Mouse (Mus musculus) kidney, adult 2 months (tissue): Measurements from ENCODE around the gene Nebl. TPM values are rescaled to one million over a fixed set of nuclear protein-coding genes. Genes with fewer than 3 reads are reported as not detected.

Experiments used
- DNase-seq: peaks from one replicate; pipeline ENCODE4 v3.0.0; 2021
- H3K27ac ChIP-seq: fragments of 200-500 bp; 2 replicates; pipeline ENCODE4 v1.5.1; 2012; ENCODE audit warnings: low read depth, low read length, control low read depth, inconsistent platforms; ENCODE audit not compliant: insufficient read depth
- H3K27me3 ChIP-seq: fragments of 200-500 bp; replicated peaks from 2 replicates; pipeline ENCODE4 v1.6.1; 2012; ENCODE audit warnings: mild to moderate bottlenecking, moderate library complexity, low read length, inconsistent platforms; ENCODE audit not compliant: control insufficient read depth, insufficient read depth
- H3K36me3 ChIP-seq: fragments of 200-500 bp; 2 replicates; pipeline ENCODE4 v1.6.1; 2012; ENCODE audit warnings: mild to moderate bottlenecking, moderate library complexity, low read length, inconsistent platforms; ENCODE audit not compliant: control insufficient read depth, insufficient read depth
- H3K4me1 ChIP-seq: fragments of 200-500 bp; 2 replicates; pipeline ENCODE4 v1.6.1; 2011; ENCODE audit warnings: low read length; ENCODE audit not compliant: control insufficient read depth, insufficient read depth
- H3K4me3 ChIP-seq: fragments of 200-500 bp; 2 replicates; pipeline ENCODE4 v1.5.1; 2011; ENCODE audit warnings: mild to moderate bottlenecking, low read depth, low read length, control low read depth; ENCODE audit not compliant: insufficient read depth
- CTCF ChIP-seq: fragments of 200-500 bp; conservative IDR thresholded peaks from 2 replicates; pipeline ENCODE4 v1.5.1; 2011; ENCODE audit warnings: low read depth, mild to moderate bottlenecking, control low read depth, low read length, moderate library complexity, mixed read lengths; ENCODE audit not compliant: insufficient read depth, insufficient read length
- POLR2A ChIP-seq: fragments of 200-500 bp; IDR thresholded peaks from one replicate; pipeline ENCODE4 v1.6.1; 2011; ENCODE audit warnings: low read depth, low read length, control low read depth
- WGBS: fragments of 180-500 bp; shearing (Covaris S2); methylation state at CpG from one replicate; pipeline ENCODE4 v1.1.7; 2018; 5-methylcytosine and 5-hydroxymethylcytosine counted together
- polyA plus RNA-seq: library from polyadenylated mRNA; depleted of rRNA; stranded (reverse); fragments of >200 nt; gene quantifications from 2 replicates; pipeline ENCODE4 v1.2.3, GENCODE M21; 2012

The Nebl gene
- polyA plus RNA-seq, 1 experiment = 3.9 TPM

DNA sequence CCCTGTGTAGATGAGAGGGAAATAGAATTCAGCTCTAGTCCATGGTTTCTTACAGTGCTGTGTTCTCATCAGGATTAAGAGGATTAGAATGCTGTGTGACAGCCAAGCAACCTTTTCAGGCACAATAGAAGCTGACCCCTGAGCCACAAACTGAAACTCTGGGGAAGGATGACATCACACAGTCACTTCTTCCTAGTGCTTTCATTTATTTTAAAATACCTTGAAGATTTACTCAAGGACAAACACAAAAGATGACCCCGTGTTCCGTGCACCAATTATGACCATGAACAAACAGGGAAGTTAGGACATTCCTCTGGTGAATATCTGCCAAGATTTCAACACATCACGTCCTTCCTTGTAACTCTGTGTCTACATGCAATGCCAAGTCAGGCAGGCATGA is 121.0 kb downstream of the Nebl start:
- DNase-seq = peak; percentile 41
- whole genome bisulfite sequencing = 52% methylated on average over 3 of the region's 3 CpGs
- Histone ChIP-seq H3K36me3 (no peaks in the 10 kb centered on the region), H3K4me3 (no peak overlapping the region), H3K27me3 (no peaks in the 10 kb centered on the region), H3K4me1 (no peaks in the 10 kb centered on the region), H3K27ac (no peak overlapping the region)
- TF ChIP-seq CTCF (no peak), POLR2A (no peak)

DNA sequence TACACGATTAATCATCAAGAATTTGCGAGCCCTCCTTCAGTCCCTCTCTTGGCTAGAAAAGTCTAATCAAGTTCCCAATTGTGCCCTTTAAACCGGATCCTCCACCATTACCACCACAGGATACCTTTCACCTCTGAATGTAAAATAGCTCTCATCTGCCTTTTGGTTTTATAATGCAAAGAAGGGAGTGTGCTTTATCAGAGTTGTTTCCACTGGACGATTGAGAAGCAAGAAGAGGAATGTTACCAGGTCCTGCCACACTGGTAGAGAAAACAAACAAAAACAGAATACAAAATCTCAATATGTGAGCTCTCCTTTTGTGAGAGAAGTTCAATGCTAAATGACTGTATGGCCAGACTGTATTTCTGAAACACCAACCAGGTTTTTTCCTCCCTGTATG is 127.7 kb downstream of the Nebl start:
- H3K27me3 ChIP-seq = no peaks in the 10 kb centered on the region
- no peak for DNase-seq
- WGBS = 54% methylated on average over 4 of the region's 4 CpGs
- no peaks in the 10 kb centered on the region for H3K36me3 ChIP-seq
- no peaks in the 10 kb centered on the region for H3K4me1 ChIP-seq
- TF ChIP-seq CTCF (no peak), POLR2A (no peak)
- H3K27ac ChIP-seq = no peak overlapping the region
- H3K4me3 ChIP-seq = no peak overlapping the region

- Histone ChIP-seq H3K27ac (no peak overlapping the region), H3K27me3 (no peaks in the 10 kb centered on the region), H3K4me1 (no peaks in the 10 kb centered on the region), H3K36me3 (no peaks in the 10 kb centered on the region), H3K4me3 (no peak overlapping the region)
- no peak for TF ChIP-seq POLR2A
- no peak for TF ChIP-seq CTCF
- DNase-seq = no peak
- 76% methylated on average over 2 of the region's 2 CpGs for WGBS
These were observed 130.6 kb downstream of the Nebl start for GRCm38 (mm10) chr2:17600652-17601051.

GRCm38 (mm10) chr2:17599860-17600259 is 131.4 kb downstream of the Nebl start:
- no peak for DNase-seq
- WGBS = 80% methylated on average over 4 of the region's 4 CpGs
- TF ChIP-seq CTCF = no peak
- Histone ChIP-seq H3K36me3 (no peaks in the 10 kb centered on the region), H3K4me3 (no peak overlapping the region), H3K27me3 (no peaks in the 10 kb centered on the region), H3K27ac (no peak overlapping the region), H3K4me1 (no peaks in the 10 kb centered on the region)

- DNase-seq = no peak
- no peak for TF ChIP-seq CTCF
- no peak for TF ChIP-seq POLR2A
- 13% methylated on average over 2 of the region's 2 CpGs for WGBS
These were observed 133.3 kb downstream of the Nebl start for GRCm38 (mm10) chr2:17597932-17598331.

GRCm38 (mm10) chr2:17589669-17590068 is 141.6 kb downstream of the Nebl start:
- H3K36me3 ChIP-seq = no peaks in the 10 kb centered on the region
- WGBS = 86% methylated on average over 3 of the region's 3 CpGs
- DNase-seq = no peak
- no peaks in the 10 kb centered on the region for H3K27me3 ChIP-seq
- TF ChIP-seq CTCF (no peak), POLR2A (no peak)
- no peak overlapping the region for H3K27ac ChIP-seq
- no peak overlapping the region for H3K4me3 ChIP-seq
- H3K4me1 ChIP-seq = no peaks in the 10 kb centered on the region

More at GRCm38 (mm10) chr2:17597932-17598331, 133.3 kb downstream of the Nebl start:
- no peak overlapping the region for H3K27ac ChIP-seq
- H3K4me3 ChIP-seq = no peak overlapping the region
- no peaks in the 10 kb centered on the region for H3K4me1 ChIP-seq
- no peaks in the 10 kb centered on the region for H3K27me3 ChIP-seq
- no peaks in the 10 kb centered on the region for H3K36me3 ChIP-seq

- no peaks in the 10 kb centered on the region; the same call in 1 of the 2 replicates for H3K27me3 ChIP-seq
- TF ChIP-seq CTCF (no peak), POLR2A (no peak)
- DNase-seq = no peak
- 63% methylated on average over 6 of the region's 6 CpGs for WGBS
- H3K36me3 ChIP-seq = no peaks in the 10 kb centered on the region
- no peak overlapping the region for H3K4me3 ChIP-seq
- H3K4me1 ChIP-seq = no peaks in the 10 kb centered on the region
- no peak overlapping the region for H3K27ac ChIP-seq
These were observed 145.8 kb downstream of the Nebl start for GRCm38 (mm10) chr2:17585329-17585992.

- no peak for DNase-seq
- H3K36me3 ChIP-seq = no peaks in the 10 kb centered on the region
- no peak for TF ChIP-seq POLR2A
- TF ChIP-seq CTCF = no peak
- no peaks in the 10 kb centered on the region for H3K27me3 ChIP-seq
- H3K27ac ChIP-seq = no peak overlapping the region
- no peak overlapping the region for H3K4me3 ChIP-seq
- 51% methylated on average over 3 of the region's 3 CpGs for WGBS
- H3K4me1 ChIP-seq = no peaks in the 10 kb centered on the region
These were observed 155.6 kb downstream of the Nebl start for GRCm38 (mm10) chr2:17575648-17576047.
